Mouse (Mus musculus): ENCODE results near the gene Hemk1. TPM values are rescaled to one million over a fixed set of nuclear protein-coding genes. Genes with fewer than 3 reads are reported as not detected.

Hemk1 gene
- polyA plus RNA-seq, 1 experiment, result 17.7 TPM

DNA sequence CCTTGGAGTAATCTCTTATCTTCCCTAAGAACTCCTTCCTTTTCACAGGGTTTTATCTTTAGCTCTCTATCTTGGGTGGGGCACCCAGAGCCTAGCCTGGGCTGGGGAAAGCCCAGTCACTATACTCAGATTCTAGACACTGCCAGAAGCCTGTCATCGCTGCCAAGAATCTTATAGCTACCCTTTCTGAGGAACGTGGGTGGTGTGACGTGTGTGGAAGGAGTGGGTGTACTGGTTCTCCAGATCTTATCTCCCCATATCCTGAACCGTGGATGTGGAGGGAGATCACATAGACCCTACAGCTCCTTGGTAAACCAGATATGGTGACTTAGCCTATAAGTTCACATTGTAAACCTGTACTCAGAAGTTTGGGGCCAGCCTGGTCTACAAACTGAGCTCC lies 42.5 kb downstream of the Hemk1 start:
- Histone ChIP-seq H3K27me3 (ENCODE audit: control insufficient read depth, insufficient read depth, insufficient read length) (peaks cover 5% of the 10 kb centered on the region), H3ac (ENCODE audit: control insufficient read depth, insufficient read length) (no peak overlapping the region), H3K79me2 (ENCODE audit: control insufficient read depth, insufficient read depth) (no peaks in the 10 kb centered on the region), H3K36me3 (ENCODE audit: control insufficient read depth, insufficient read depth) (no peaks in the 10 kb centered on the region), H3K4me3 (peak overlapping the region; percentile 27), H3K4me2 (ENCODE audit: low read depth) (peak overlapping the region; percentile 80)
- TF ChIP-seq SRF (IDR thresholded peaks at IDR 0.05; ENCODE audit: control insufficient read depth, insufficient read length, low read depth) (no peak), TCF12 (IDR thresholded peaks at IDR 0.05; ENCODE audit: insufficient read depth, poor library complexity, severe bottlenecking) (no peak), MYOD1 (IDR thresholded peaks at IDR 0.05; ENCODE audit: control insufficient read depth in 1 of 3, insufficient read length in 2 of 3, low read depth in 2 of 3) (no peak), TCF3 (IDR thresholded peaks at IDR 0.05; ENCODE audit: insufficient read length, low read depth) (no peak), MAX (IDR thresholded peaks at IDR 0.05; ENCODE audit: low read depth) (no peak), USF1 (IDR thresholded peaks at IDR 0.05; ENCODE audit: low read depth) (no peak), REST (IDR thresholded peaks at IDR 0.05; ENCODE audit: insufficient read depth, insufficient read length) (no peak), POLR2A (IDR thresholded peaks at IDR 0.05; ENCODE audit: insufficient read length, low read depth) (no peak), CEBPB (IDR thresholded peaks at IDR 0.05; ENCODE audit: insufficient read depth, poor library complexity, severe bottlenecking) (no peak), MYOG (IDR thresholded peaks at IDR 0.05; ENCODE audit: control insufficient read depth in 1 of 3, insufficient read depth in 1 of 3, insufficient read length in 2 of 3, low read depth in 2 of 3) (no peak), E2F4 (IDR thresholded peaks at IDR 0.05; ENCODE audit: insufficient read depth) (no peak), POLR2AphosphoS2 (IDR thresholded peaks at IDR 0.05; ENCODE audit: insufficient read length, low read depth) (no peak)

DNA sequence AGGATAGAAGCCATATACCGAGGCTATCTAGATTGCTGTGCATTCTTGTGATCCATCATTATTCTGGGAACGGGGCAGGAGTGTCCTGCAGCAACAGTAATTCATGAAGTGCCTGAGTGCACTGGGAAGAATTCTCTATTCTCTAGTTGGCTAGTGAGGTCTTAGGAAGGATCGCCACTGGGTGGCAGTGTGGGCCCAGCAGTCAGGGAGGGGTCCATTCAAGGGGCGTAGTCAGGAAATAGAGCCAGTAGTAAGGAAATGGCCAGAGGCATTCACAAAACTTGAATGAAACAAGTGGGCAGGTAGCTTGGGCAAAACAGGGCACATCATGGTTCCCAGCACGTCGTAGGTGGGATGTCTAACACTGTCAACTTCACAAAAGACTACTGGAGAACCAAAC lies 43.9 kb downstream of the Hemk1 start:
- H3K4me2 ChIP-seq (ENCODE audit: low read depth), result no peak overlapping the region
- no peak overlapping the region for H3K4me3 ChIP-seq
- no peaks in the 10 kb centered on the region for H3K79me2 ChIP-seq (ENCODE audit: control insufficient read depth, insufficient read depth)
- TF ChIP-seq REST (IDR thresholded peaks at IDR 0.05; ENCODE audit: insufficient read depth, insufficient read length) (no peak), E2F4 (IDR thresholded peaks at IDR 0.05; ENCODE audit: insufficient read depth) (no peak), POLR2AphosphoS2 (IDR thresholded peaks at IDR 0.05; ENCODE audit: insufficient read length, low read depth) (no peak), USF1 (IDR thresholded peaks at IDR 0.05; ENCODE audit: low read depth) (no peak), POLR2A (IDR thresholded peaks at IDR 0.05; ENCODE audit: insufficient read length, low read depth) (no peak), MYOG (IDR thresholded peaks at IDR 0.05; ENCODE audit: control insufficient read depth in 1 of 3, insufficient read depth in 1 of 3, insufficient read length in 2 of 3, low read depth in 2 of 3) (no peak), TCF3 (IDR thresholded peaks at IDR 0.05; ENCODE audit: insufficient read length, low read depth) (no peak), MYOD1 (IDR thresholded peaks at IDR 0.05; ENCODE audit: control insufficient read depth in 1 of 3, insufficient read length in 2 of 3, low read depth in 2 of 3) (no peak), CEBPB (IDR thresholded peaks at IDR 0.05; ENCODE audit: insufficient read depth, poor library complexity, severe bottlenecking) (no peak), TCF12 (IDR thresholded peaks at IDR 0.05; ENCODE audit: insufficient read depth, poor library complexity, severe bottlenecking) (no peak), SRF (IDR thresholded peaks at IDR 0.05; ENCODE audit: control insufficient read depth, insufficient read length, low read depth) (no peak), MAX (IDR thresholded peaks at IDR 0.05; ENCODE audit: low read depth) (no peak)
- H3K36me3 ChIP-seq (ENCODE audit: control insufficient read depth, insufficient read depth), result no peaks in the 10 kb centered on the region
- no peak overlapping the region for H3ac ChIP-seq (ENCODE audit: control insufficient read depth, insufficient read length)
- H3K27me3 ChIP-seq (ENCODE audit: control insufficient read depth, insufficient read depth, insufficient read length), result peaks cover 5% of the 10 kb centered on the region

DNA sequence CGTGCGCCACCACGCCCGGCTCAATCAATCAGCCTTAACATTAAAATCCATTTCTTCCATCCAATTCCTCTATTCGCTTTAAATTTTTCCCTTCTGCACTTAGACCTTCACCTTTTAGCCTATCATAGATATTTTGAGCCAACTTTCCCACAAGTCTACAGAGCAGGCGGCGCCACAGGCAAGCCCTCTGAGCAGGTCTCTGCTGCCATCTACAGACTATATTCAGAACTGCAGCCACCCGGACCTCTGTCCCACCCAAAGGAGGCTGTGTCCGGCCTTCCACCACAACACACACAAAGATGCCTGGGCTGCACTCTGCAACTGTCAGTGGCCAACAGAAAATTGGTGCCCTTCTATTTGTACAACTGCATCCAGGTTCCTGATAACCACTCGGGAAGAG lies 47.3 kb downstream of the Hemk1 start:
- H3K79me2 ChIP-seq (ENCODE audit: control insufficient read depth, insufficient read depth), result no peaks in the 10 kb centered on the region
- no peak overlapping the region for H3K4me3 ChIP-seq
- H3K36me3 ChIP-seq (ENCODE audit: control insufficient read depth, insufficient read depth), result no peaks in the 10 kb centered on the region
- no peak overlapping the region for H3ac ChIP-seq (ENCODE audit: control insufficient read depth, insufficient read length)
- H3K4me2 ChIP-seq (ENCODE audit: low read depth), result no peak overlapping the region
- TF ChIP-seq USF1 (IDR thresholded peaks at IDR 0.05; ENCODE audit: low read depth) (no peak), CEBPB (IDR thresholded peaks at IDR 0.05; ENCODE audit: insufficient read depth, poor library complexity, severe bottlenecking) (no peak), TCF12 (IDR thresholded peaks at IDR 0.05; ENCODE audit: insufficient read depth, poor library complexity, severe bottlenecking) (no peak), MYOD1 (IDR thresholded peaks at IDR 0.05; ENCODE audit: control insufficient read depth in 1 of 3, insufficient read length in 2 of 3, low read depth in 2 of 3) (no peak), POLR2AphosphoS2 (IDR thresholded peaks at IDR 0.05; ENCODE audit: insufficient read length, low read depth) (no peak), E2F4 (IDR thresholded peaks at IDR 0.05; ENCODE audit: insufficient read depth) (no peak), POLR2A (IDR thresholded peaks at IDR 0.05; ENCODE audit: insufficient read length, low read depth) (no peak), TCF3 (IDR thresholded peaks at IDR 0.05; ENCODE audit: insufficient read length, low read depth) (no peak), MAX (IDR thresholded peaks at IDR 0.05; ENCODE audit: low read depth) (no peak), SRF (IDR thresholded peaks at IDR 0.05; ENCODE audit: control insufficient read depth, insufficient read length, low read depth) (no peak), REST (IDR thresholded peaks at IDR 0.05; ENCODE audit: insufficient read depth, insufficient read length) (no peak), MYOG (IDR thresholded peaks at IDR 0.05; ENCODE audit: control insufficient read depth in 1 of 3, insufficient read depth in 1 of 3, insufficient read length in 2 of 3, low read depth in 2 of 3) (no peak)
- H3K27me3 ChIP-seq (ENCODE audit: control insufficient read depth, insufficient read depth, insufficient read length), result peaks cover 5% of the 10 kb centered on the region

DNA sequence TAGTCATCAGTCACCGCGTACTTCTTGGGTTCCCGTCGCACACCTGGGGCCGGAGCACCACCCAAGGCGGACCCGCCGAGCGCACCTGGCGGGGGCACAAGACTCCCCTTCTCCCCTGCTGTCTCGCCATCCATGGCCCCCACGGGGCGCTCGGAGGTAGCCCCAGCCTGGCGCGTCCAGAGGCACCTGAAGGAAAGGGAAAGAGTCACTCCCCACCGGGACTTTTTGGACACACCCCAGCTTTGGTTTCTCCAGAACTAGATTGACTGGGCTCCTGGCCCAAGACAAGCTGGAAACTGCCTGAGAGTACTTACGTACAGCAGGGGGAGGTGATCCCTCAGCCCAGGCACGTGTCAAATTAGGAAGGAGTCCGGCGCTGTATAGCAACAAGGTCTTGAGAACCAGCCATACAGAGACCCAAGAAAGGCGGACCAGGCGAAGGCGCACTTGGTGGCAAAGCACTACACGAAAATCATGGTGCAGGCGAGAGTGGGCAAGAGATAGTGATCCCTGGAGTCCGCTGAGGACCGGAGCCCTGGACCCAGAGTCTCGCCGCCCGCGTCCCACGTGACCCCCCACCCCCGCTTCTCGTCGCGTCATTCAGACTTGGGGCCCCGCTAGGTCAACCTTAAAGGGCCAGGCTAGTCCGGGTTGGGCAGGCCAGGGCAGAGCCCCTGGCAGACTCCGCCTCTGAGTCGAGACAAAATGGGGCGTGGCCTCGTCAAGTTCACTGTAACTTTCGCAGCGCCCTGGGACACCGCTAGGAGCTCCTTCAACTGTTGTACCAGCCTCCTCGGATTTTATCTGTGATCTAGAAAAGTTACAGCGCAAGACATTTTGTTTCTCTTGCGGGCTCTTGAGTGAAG lies 48.7 kb downstream of the Hemk1 start, which contains the start of gene Mapkapk3:
TSS of gene Mapkapk3 (minus strand) at position 667 of the 866 bp plus-strand sequence.
- H3K4me2 ChIP-seq (ENCODE audit: low read depth), result peak within 1 kb of the TSS; percentile 86
- peaks cover 5% of the 10 kb centered on the region for H3K27me3 ChIP-seq (ENCODE audit: control insufficient read depth, insufficient read depth, insufficient read length)
- no peaks in the 10 kb centered on the region for H3K36me3 ChIP-seq (ENCODE audit: control insufficient read depth, insufficient read depth)
- TF ChIP-seq MAX (IDR thresholded peaks at IDR 0.05; ENCODE audit: low read depth) (no peak), POLR2A (IDR thresholded peaks at IDR 0.05; ENCODE audit: insufficient read length, low read depth) (peak; percentile 39), E2F4 (IDR thresholded peaks at IDR 0.05; ENCODE audit: insufficient read depth) (no peak)
- no peaks in the 10 kb centered on the region for H3K79me2 ChIP-seq (ENCODE audit: control insufficient read depth, insufficient read depth)
- H3ac ChIP-seq (ENCODE audit: control insufficient read depth, insufficient read length), result no peak within 1 kb of the TSS
- H3K4me3 ChIP-seq, result peak within 1 kb of the TSS; percentile 18
